Mouse (Mus musculus) small intestine, adult 2 months (tissue): ENCODE measurements around the gene Ilkap. TPM values are rescaled to one million over a fixed set of nuclear protein-coding genes. Genes with fewer than 3 reads are reported as not detected.

Source experiments
- H3K27ac ChIP-seq: fragments of 200-500 bp; 2 replicates; pipeline ENCODE4 v1.5.1; 2012; ENCODE audit warnings: low read depth, low read length, control low read depth, inconsistent platforms; ENCODE audit not compliant: insufficient read depth
- H3K27me3 ChIP-seq: fragments of 200-500 bp; 2 replicates; pipeline ENCODE4 v1.6.1; 2012; ENCODE audit warnings: mild to moderate bottlenecking, moderate library complexity, low read length, inconsistent platforms; ENCODE audit not compliant: control insufficient read depth, insufficient read depth
- H3K36me3 ChIP-seq: fragments of 200-500 bp; 2 replicates; pipeline ENCODE4 v1.6.1; 2012; ENCODE audit warnings: mild to moderate bottlenecking, low read length, control low read depth, inconsistent platforms; ENCODE audit not compliant: control insufficient read depth, insufficient read depth
- H3K4me1 ChIP-seq: fragments of 200-500 bp; 2 replicates; pipeline ENCODE4 v1.6.1; 2012; ENCODE audit warnings: low read length, inconsistent platforms, mixed read lengths; ENCODE audit not compliant: control insufficient read depth, insufficient read depth, insufficient read length
- H3K4me3 ChIP-seq: fragments of 200-500 bp; 2 replicates; pipeline ENCODE4 v1.5.1; 2012; ENCODE audit warnings: low read depth, mild to moderate bottlenecking, control low read depth, inconsistent platforms, low read length, moderate library complexity
- CTCF ChIP-seq: fragments of 200-500 bp; IDR thresholded peaks from 2 replicates; pipeline ENCODE4 v1.5.1; 2012; ENCODE audit warnings: low read depth, mild to moderate bottlenecking, control low read depth, inconsistent platforms, low read length, moderate library complexity, mixed read lengths; ENCODE audit not compliant: insufficient replicate concordance, insufficient read length; ENCODE audit errors: extremely low read depth
- POLR2A ChIP-seq: fragments of 200-500 bp; IDR thresholded peaks from 2 replicates; pipeline ENCODE4 v1.6.1; 2012; ENCODE audit warnings: low read depth, mild to moderate bottlenecking, control low read depth, inconsistent platforms, low read length, moderate library complexity
- WGBS: fragments of 180-500 bp; shearing (Covaris S2); methylation state at CpG from one replicate; pipeline ENCODE4 v1.1.7; 2018; 5-methylcytosine and 5-hydroxymethylcytosine counted together
- polyA plus RNA-seq: library from polyadenylated mRNA; depleted of rRNA; stranded (reverse); fragments of >200 nt; gene quantifications from 2 replicates; pipeline ENCODE4 v1.2.3, GENCODE M21; 2012

Ilkap gene
- polyA plus RNA-seq, 1 experiment: 34.6 TPM

DNA sequence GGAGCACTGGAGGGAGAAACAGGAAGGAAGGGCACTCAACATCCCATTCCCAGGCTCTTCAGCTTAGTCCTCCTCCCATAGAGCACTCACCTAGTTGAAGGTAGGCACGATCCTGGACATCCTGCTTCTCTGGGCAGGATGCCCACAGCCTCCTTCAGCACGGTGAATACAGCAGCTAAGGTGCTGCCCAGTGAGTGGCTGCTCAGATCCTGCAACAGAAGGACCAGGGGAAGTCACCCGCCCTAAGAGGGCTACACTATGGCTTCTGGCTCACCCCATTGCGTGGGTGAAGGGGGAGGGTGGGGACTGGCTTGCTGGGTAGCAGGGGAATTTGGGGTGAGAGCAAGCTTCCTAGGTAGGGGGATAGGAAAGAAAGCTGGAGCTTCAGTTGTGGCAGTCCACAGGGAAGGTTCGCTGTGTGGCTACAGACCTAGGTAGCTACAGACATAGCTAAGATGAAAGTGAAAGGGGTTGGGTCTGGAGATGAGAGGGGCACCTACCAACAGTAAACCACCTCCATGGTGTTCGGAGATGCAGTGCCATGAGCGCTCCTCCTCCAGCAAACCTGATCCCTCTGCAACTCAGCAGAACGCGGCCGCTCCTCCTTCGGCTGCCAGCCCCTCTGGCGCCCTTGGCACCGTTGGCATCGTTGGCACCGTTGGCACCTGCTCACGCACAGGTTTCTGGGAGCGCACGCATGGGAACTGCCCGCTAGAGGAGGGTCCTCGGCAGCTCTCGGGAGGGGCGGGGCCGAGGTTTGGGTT, 7.0 kb upstream of the Ilkap start:
- TF ChIP-seq POLR2A: no peak
- no peak for TF ChIP-seq CTCF
- H3K36me3 ChIP-seq: no peaks in the 10 kb centered on the region
- WGBS: 47% methylated on average over 23 of the region's 23 CpGs
- no peaks in the 10 kb centered on the region for H3K27me3 ChIP-seq
- no peak overlapping the region for H3K27ac ChIP-seq
- H3K4me1 ChIP-seq: no peaks in the 10 kb centered on the region
- peak overlapping the region; percentile 37 for H3K4me3 ChIP-seq

DNA sequence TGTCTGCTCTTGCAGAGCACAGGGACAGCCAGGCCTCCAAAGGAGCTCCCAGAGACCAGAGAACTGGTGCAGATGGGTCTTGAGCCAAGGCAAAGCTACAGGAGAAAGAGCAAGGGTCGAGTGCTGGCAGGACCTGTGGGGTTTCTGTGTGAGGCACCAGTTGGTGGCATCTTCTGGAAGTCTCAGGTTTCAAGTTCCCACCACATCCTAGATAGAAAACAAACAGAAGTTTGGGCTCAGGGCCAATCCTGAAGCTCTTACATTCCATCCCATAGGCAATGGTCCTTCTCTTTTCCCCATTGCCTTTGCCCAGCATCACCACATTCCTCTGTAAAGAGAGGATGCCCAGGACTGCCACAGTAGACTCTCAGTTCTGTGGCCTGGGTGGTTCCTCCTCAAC, 6.4 kb upstream of the Ilkap start:
- TF ChIP-seq CTCF (no peak), POLR2A (no peak)
- Histone ChIP-seq H3K27ac (no peak overlapping the region), H3K27me3 (no peaks in the 10 kb centered on the region), H3K4me3 (no peak overlapping the region), H3K36me3 (no peaks in the 10 kb centered on the region), H3K4me1 (no peaks in the 10 kb centered on the region)
- 21% methylated on average over 1 of the region's 1 CpGs for WGBS

DNA sequence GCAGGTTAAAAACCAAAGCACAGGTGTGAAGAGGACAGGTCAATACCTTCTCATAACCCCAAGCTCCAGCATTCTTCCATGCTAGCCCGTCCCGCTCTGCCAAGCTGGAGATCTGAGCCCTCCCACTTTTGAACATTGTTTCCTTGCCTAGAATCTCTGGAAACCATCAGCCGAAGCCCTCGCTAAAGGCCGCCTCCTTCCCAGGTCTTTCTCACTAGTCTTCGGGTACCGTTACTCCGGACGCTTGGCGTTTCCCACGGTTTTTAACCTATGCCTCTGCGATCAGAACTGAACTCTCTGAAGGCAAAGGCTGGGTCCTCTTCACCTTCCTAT, 722 bp downstream of the Ilkap start:
- Histone ChIP-seq H3K27ac (peak overlapping the region; percentile 45; the same call in 1 of the 2 replicates), H3K36me3 (peaks cover 8% of the 10 kb centered on the region), H3K4me3 (peak overlapping the region; percentile 97), H3K4me1 (peaks cover 7% of the 10 kb centered on the region; the same call in 1 of the 2 replicates), H3K27me3 (no peaks in the 10 kb centered on the region)
- under 1% methylated on average over 12 of the region's 12 CpGs for WGBS
- TF ChIP-seq CTCF (no peak), POLR2A (no peak)

DNA sequence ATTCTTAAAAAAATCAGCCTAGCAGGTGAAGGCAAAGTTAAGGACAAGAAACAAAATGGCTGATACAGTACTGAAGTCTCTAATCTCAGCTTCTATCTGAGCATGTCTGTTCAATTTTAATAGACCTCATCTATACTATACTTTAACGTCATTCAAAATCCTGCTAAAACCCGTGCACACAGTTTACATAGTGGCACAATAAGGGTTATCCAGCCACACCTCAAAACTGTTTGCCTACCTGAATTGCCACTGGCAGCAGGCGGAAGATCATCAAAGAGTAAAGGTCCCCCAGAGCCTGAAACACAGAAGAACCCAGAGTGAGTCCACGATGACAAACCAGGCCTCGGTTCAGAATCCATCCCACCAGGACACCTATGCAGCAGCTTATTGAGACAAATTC, 8.2 kb downstream of the Ilkap start:
- H3K27me3 ChIP-seq: no peaks in the 10 kb centered on the region
- no peak overlapping the region for H3K27ac ChIP-seq
- no peaks in the 10 kb centered on the region for H3K4me1 ChIP-seq
- peaks cover 39% of the 10 kb centered on the region for H3K36me3 ChIP-seq
- H3K4me3 ChIP-seq: no peak overlapping the region
- TF ChIP-seq POLR2A: no peak
- no peak for TF ChIP-seq CTCF
- WGBS: 33% methylated on average over 5 of the region's 5 CpGs

DNA sequence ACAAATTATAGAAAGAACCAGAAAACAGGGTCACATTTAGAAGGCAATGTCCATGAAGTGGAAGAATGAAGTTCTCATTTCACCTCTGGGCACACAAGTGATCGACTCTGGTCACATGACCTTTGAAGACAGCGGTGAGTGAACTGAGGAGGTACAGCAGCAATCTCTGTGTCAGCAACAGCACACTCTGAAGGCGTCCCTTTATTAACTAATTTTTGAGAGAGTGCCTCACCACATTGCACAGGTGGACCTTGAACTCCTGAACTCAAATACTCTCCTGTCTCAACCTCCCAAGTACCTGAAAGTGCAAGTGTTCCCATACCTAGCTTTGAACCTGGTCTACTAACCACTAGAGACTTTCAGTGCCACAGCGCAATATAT, 17.5 kb downstream of the Ilkap start:
- no peak overlapping the region for H3K27ac ChIP-seq

GRCm38 (mm10) chr1:91380453-91381090, 18.0 kb downstream of the Ilkap start:
- peaks cover 70% of the 10 kb centered on the region for H3K36me3 ChIP-seq
- WGBS: 42% methylated on average over 7 of the region's 7 CpGs

More for the DNA sequence above, 17.5 kb downstream of the Ilkap start:
- Histone ChIP-seq H3K4me1 (no peaks in the 10 kb centered on the region), H3K36me3 (peaks cover 68% of the 10 kb centered on the region), H3K4me3 (no peak overlapping the region), H3K27me3 (no peaks in the 10 kb centered on the region)
- no peak for TF ChIP-seq CTCF
- TF ChIP-seq POLR2A: no peak
- 66% methylated on average over 4 of the region's 4 CpGs for WGBS

GRCm38 (mm10) chr1:91373414-91373835, 25.2 kb downstream of the Ilkap start:
- Histone ChIP-seq H3K4me3 (no peak overlapping the region), H3K27me3 (no peaks in the 10 kb centered on the region), H3K4me1 (peaks cover 18% of the 10 kb centered on the region), H3K36me3 (peaks cover 61% of the 10 kb centered on the region), H3K27ac (no peak overlapping the region)
- TF ChIP-seq CTCF (no peak), POLR2A (no peak)
- WGBS: 52% methylated on average over 6 of the region's 6 CpGs

More at GRCm38 (mm10) chr1:91380453-91381090, 18.0 kb downstream of the Ilkap start:
- H3K4me3 ChIP-seq: no peak overlapping the region
- no peak overlapping the region for H3K27ac ChIP-seq
- no peaks in the 10 kb centered on the region for H3K27me3 ChIP-seq
- TF ChIP-seq CTCF (peak; percentile 41; the same call in 1 of the 2 replicates), POLR2A (no peak)
- no peaks in the 10 kb centered on the region for H3K4me1 ChIP-seq
